Mouse (Mus musculus): ENCODE measurements around the gene Ppy. TPM values are rescaled to one million over a fixed set of nuclear protein-coding genes. Genes with fewer than 3 reads are reported as not detected.
A peak's percentile ranks its signal among the peaks of the same experiment; 100 is the strongest.

Gene Ppy
- polyA plus RNA-seq, 1 experiment from 2014 or later = 5.4 TPM

- DNase-seq (ENCODE audit: low spot score) (no peak), ATAC-seq (ENCODE audit: low FRiP score, low TSS enrichment) (peak; percentile 28; the same call in 1 of the 2 replicates)
- WGBS = 24% methylated on average over 13 of the region's 13 CpGs
- TF ChIP-seq CTCF (IDR thresholded peaks at IDR 0.05; ENCODE audit: low read depth) = no peak
- TF ChIP-seq EP300 (optimal IDR thresholded peaks at IDR 0.05) = no peak
- Histone ChIP-seq H3K4me1 (replicated peaks; ENCODE audit: control insufficient read depth, insufficient read depth) (no peaks in the 10 kb centered on the region), H3K27me3 (ENCODE audit: control insufficient read depth, insufficient read depth, low read length) (peaks cover 24% of the 10 kb centered on the region), H3K4me2 (replicated peaks; ENCODE audit: low read depth) (peak overlapping the region; percentile 49; the same call in 1 of the 2 replicates), H3K9me3 (ENCODE audit: control insufficient read depth, low read length) (no peaks in the 10 kb centered on the region), H3K27ac (replicated peaks) (no peak overlapping the region), H3K36me3 (ENCODE audit: control insufficient read depth, insufficient read depth, low read length) (no peaks in the 10 kb centered on the region), H3K4me3 (ENCODE audit: low read depth, low read length) (peak overlapping the region; percentile 33), H3K9ac (ENCODE audit: low read length) (no peak overlapping the region; the same call in 1 of the 2 replicates)
Measured at GRCm38 (mm10) chr11:102144957-102145470, 43.9 kb upstream of the Ppy start.

- Histone ChIP-seq H3K4me3 (ENCODE audit: low read depth, low read length) (no peak overlapping the region), H3K4me1 (replicated peaks; ENCODE audit: control insufficient read depth, insufficient read depth) (no peaks in the 10 kb centered on the region), H3K27me3 (ENCODE audit: control insufficient read depth, insufficient read depth, low read length) (peaks cover 16% of the 10 kb centered on the region), H3K36me3 (ENCODE audit: control insufficient read depth, insufficient read depth, low read length) (no peaks in the 10 kb centered on the region), H3K4me2 (replicated peaks; ENCODE audit: low read depth) (no peak overlapping the region), H3K27ac (replicated peaks) (no peak overlapping the region), H3K9ac (ENCODE audit: low read length) (no peak overlapping the region), H3K9me3 (ENCODE audit: control insufficient read depth, low read length) (no peaks in the 10 kb centered on the region)
- DNase-seq (ENCODE audit: low spot score) (no peak), ATAC-seq (ENCODE audit: low FRiP score, low TSS enrichment) (no peak)
- TF ChIP-seq EP300 (optimal IDR thresholded peaks at IDR 0.05) = no peak
- TF ChIP-seq CTCF (IDR thresholded peaks at IDR 0.05; ENCODE audit: low read depth) = no peak
- 48% methylated on average over 7 of the region's 7 CpGs for WGBS
Measured at GRCm38 (mm10) chr11:102142355-102142754, 41.2 kb upstream of the Ppy start.

GRCm38 (mm10) chr11:102140508-102140907 is 39.4 kb upstream of the Ppy start:
- Histone ChIP-seq H3K4me3 (ENCODE audit: low read depth, low read length) (no peak overlapping the region), H3K27ac (replicated peaks) (no peak overlapping the region), H3K4me2 (replicated peaks; ENCODE audit: low read depth) (no peak overlapping the region), H3K36me3 (ENCODE audit: control insufficient read depth, insufficient read depth, low read length) (no peaks in the 10 kb centered on the region), H3K4me1 (replicated peaks; ENCODE audit: control insufficient read depth, insufficient read depth) (no peaks in the 10 kb centered on the region), H3K9ac (ENCODE audit: low read length) (no peak overlapping the region), H3K27me3 (ENCODE audit: control insufficient read depth, insufficient read depth, low read length) (peaks cover 1% of the 10 kb centered on the region; the same call in 1 of the 2 replicates), H3K9me3 (ENCODE audit: control insufficient read depth, low read length) (no peaks in the 10 kb centered on the region)
- no peak for TF ChIP-seq EP300 (optimal IDR thresholded peaks at IDR 0.05)
- TF ChIP-seq CTCF (IDR thresholded peaks at IDR 0.05; ENCODE audit: low read depth) = peak; percentile 93
- 3% methylated on average over 5 of the region's 5 CpGs for WGBS
- ATAC-seq (ENCODE audit: low FRiP score, low TSS enrichment) (no peak), DNase-seq (ENCODE audit: low spot score) (peak; percentile 76)

- Histone ChIP-seq H3K4me1 (replicated peaks; ENCODE audit: control insufficient read depth, insufficient read depth) (no peaks in the 10 kb centered on the region), H3K9me3 (ENCODE audit: control insufficient read depth, low read length) (no peaks in the 10 kb centered on the region), H3K27ac (replicated peaks) (no peak overlapping the region), H3K4me3 (ENCODE audit: low read depth, low read length) (0 out of 2 replicates have a peak overlapping the region, but pooled peaks have one; percentile 23), H3K27me3 (ENCODE audit: control insufficient read depth, insufficient read depth, low read length) (no peaks in the 10 kb centered on the region), H3K9ac (ENCODE audit: low read length) (no peak overlapping the region), H3K4me2 (replicated peaks; ENCODE audit: low read depth) (peak overlapping the region; percentile 44), H3K36me3 (ENCODE audit: control insufficient read depth, insufficient read depth, low read length) (no peaks in the 10 kb centered on the region)
- 2% methylated on average over 18 of the region's 18 CpGs for WGBS
- ATAC-seq (ENCODE audit: low FRiP score, low TSS enrichment) (peak; percentile 38), DNase-seq (ENCODE audit: low spot score) (peak; percentile 57)
- TF ChIP-seq CTCF (IDR thresholded peaks at IDR 0.05; ENCODE audit: low read depth) (peak; percentile 96), EP300 (optimal IDR thresholded peaks at IDR 0.05) (no peak)
Measured at GRCm38 (mm10) chr11:102138447-102138740, 37.3 kb upstream of the Ppy start.

- WGBS = 44% methylated on average over 13 of the region's 13 CpGs
- DNase-seq (ENCODE audit: low spot score) (no peak), ATAC-seq (ENCODE audit: low FRiP score, low TSS enrichment) (no peak)
- H3K27me3 ChIP-seq (ENCODE audit: control insufficient read depth, insufficient read depth, low read length) = no peaks in the 10 kb centered on the region
- no peaks in the 10 kb centered on the region for H3K36me3 ChIP-seq (ENCODE audit: control insufficient read depth, insufficient read depth, low read length)
- H3K4me3 ChIP-seq (ENCODE audit: low read depth, low read length) = 0 out of 2 replicates have a peak overlapping the region, but pooled peaks have one; percentile 23
- no peaks in the 10 kb centered on the region for H3K9me3 ChIP-seq (ENCODE audit: control insufficient read depth, low read length)
- H3K27ac ChIP-seq (replicated peaks) = no peak overlapping the region
- TF ChIP-seq CTCF (IDR thresholded peaks at IDR 0.05; ENCODE audit: low read depth) (no peak), EP300 (optimal IDR thresholded peaks at IDR 0.05) (no peak)
- H3K4me2 ChIP-seq (replicated peaks; ENCODE audit: low read depth) = peak overlapping the region; percentile 44
- H3K9ac ChIP-seq (ENCODE audit: low read length) = no peak overlapping the region
- H3K4me1 ChIP-seq (replicated peaks; ENCODE audit: control insufficient read depth, insufficient read depth) = no peaks in the 10 kb centered on the region
Measured at GRCm38 (mm10) chr11:102137625-102138446, 36.7 kb upstream of the Ppy start.

- H3K9ac ChIP-seq (ENCODE audit: low read length) = no peak overlapping the region
- 24% methylated on average over 4 of the region's 4 CpGs for WGBS
- TF ChIP-seq EP300 (optimal IDR thresholded peaks at IDR 0.05) (no peak), CTCF (IDR thresholded peaks at IDR 0.05; ENCODE audit: low read depth) (no peak)
- no peaks in the 10 kb centered on the region for H3K9me3 ChIP-seq (ENCODE audit: control insufficient read depth, low read length)
- no peak overlapping the region for H3K4me2 ChIP-seq (replicated peaks; ENCODE audit: low read depth)
- no peaks in the 10 kb centered on the region for H3K27me3 ChIP-seq (ENCODE audit: control insufficient read depth, insufficient read depth, low read length)
- no peak for DNase-seq (ENCODE audit: low spot score)
- ATAC-seq (ENCODE audit: low FRiP score, low TSS enrichment) = no peak
- no peak overlapping the region for H3K4me3 ChIP-seq (ENCODE audit: low read depth, low read length)
- H3K27ac ChIP-seq (replicated peaks) = no peak overlapping the region
- H3K4me1 ChIP-seq (replicated peaks; ENCODE audit: control insufficient read depth, insufficient read depth) = no peaks in the 10 kb centered on the region
- H3K36me3 ChIP-seq (ENCODE audit: control insufficient read depth, insufficient read depth, low read length) = no peaks in the 10 kb centered on the region
Measured at GRCm38 (mm10) chr11:102134516-102134915, 33.4 kb upstream of the Ppy start.
